Mouse (Mus musculus): ENCODE results near the gene 5730596B20Rik. TPM values are rescaled to one million over a fixed set of nuclear protein-coding genes. Genes with fewer than 3 reads are reported as not detected.

5730596B20Rik gene
- polyA plus RNA-seq, 1 experiment = not detected

- no peak for TF ChIP-seq CTCF (IDR thresholded peaks at IDR 0.05; ENCODE audit: insufficient read depth, low read depth, low read length)
- TF ChIP-seq POLR2A (IDR thresholded peaks at IDR 0.05; ENCODE audit: insufficient read depth, low read depth, low read length) = no peak
- Histone ChIP-seq H3K27ac (ENCODE audit: insufficient read depth, low read depth, low read length) (no peak overlapping the region), H3K4me1 (ENCODE audit: control insufficient read depth, insufficient read depth, low read length) (no peaks in the 10 kb centered on the region), H3K4me3 (ENCODE audit: insufficient read depth, low read depth, low read length) (no peak overlapping the region)
- 6% methylated on average over 13 of the region's 13 CpGs for WGBS
Measured at GRCm38 (mm10) chr6:52211961-52212360, 34.7 kb downstream of the 5730596B20Rik start.

- TF ChIP-seq CTCF (IDR thresholded peaks at IDR 0.05; ENCODE audit: insufficient read depth, low read depth, low read length) = no peak
- TF ChIP-seq POLR2A (IDR thresholded peaks at IDR 0.05; ENCODE audit: insufficient read depth, low read depth, low read length) = no peak
- Histone ChIP-seq H3K4me1 (ENCODE audit: control insufficient read depth, insufficient read depth, low read length) (no peaks in the 10 kb centered on the region), H3K4me3 (ENCODE audit: insufficient read depth, low read depth, low read length) (no peak overlapping the region), H3K27ac (ENCODE audit: insufficient read depth, low read depth, low read length) (no peak overlapping the region)
- 3% methylated on average over 22 of the region's 22 CpGs for WGBS
Measured at GRCm38 (mm10) chr6:52212556-52213118, 35.3 kb downstream of the 5730596B20Rik start.

GRCm38 (mm10) chr6:52213119-52213986, 36.1 kb downstream of the 5730596B20Rik start, which contains the start of the genes Hoxa3 and Gm28308:
Gene Hoxa3, minus strand, starts transcription at chr6:52213336.
Gene Gm28308, minus strand, starts transcription at chr6:52213339.
- 4% methylated on average over 38 of the region's 38 CpGs for WGBS

GRCm38 (mm10) chr6:52214271-52214670, 37.0 kb downstream of the 5730596B20Rik start:
- TF ChIP-seq POLR2A (IDR thresholded peaks at IDR 0.05; ENCODE audit: insufficient read depth, low read depth, low read length) (no peak), CTCF (IDR thresholded peaks at IDR 0.05; ENCODE audit: insufficient read depth, low read depth, low read length) (no peak)
- 18% methylated on average over 5 of the region's 5 CpGs for WGBS
- Histone ChIP-seq H3K27ac (ENCODE audit: insufficient read depth, low read depth, low read length) (no peak overlapping the region), H3K4me3 (ENCODE audit: insufficient read depth, low read depth, low read length) (no peak overlapping the region), H3K4me1 (ENCODE audit: control insufficient read depth, insufficient read depth, low read length) (no peaks in the 10 kb centered on the region)

More at GRCm38 (mm10) chr6:52213119-52213986, 36.1 kb downstream of the 5730596B20Rik start, which contains the start of the genes Hoxa3 and Gm28308:
- no peak within 1 kb of the TSS for H3K4me3 ChIP-seq (ENCODE audit: insufficient read depth, low read depth, low read length)
- no peak within 1 kb of the TSS for H3K27ac ChIP-seq (ENCODE audit: insufficient read depth, low read depth, low read length)
- no peaks in the 10 kb centered on the region for H3K4me1 ChIP-seq (ENCODE audit: control insufficient read depth, insufficient read depth, low read length)
- TF ChIP-seq POLR2A (IDR thresholded peaks at IDR 0.05; ENCODE audit: insufficient read depth, low read depth, low read length) = no peak
- no peak for TF ChIP-seq CTCF (IDR thresholded peaks at IDR 0.05; ENCODE audit: insufficient read depth, low read depth, low read length)

GRCm38 (mm10) chr6:52215070-52215469, 37.8 kb downstream of the 5730596B20Rik start:
- TF ChIP-seq POLR2A (IDR thresholded peaks at IDR 0.05; ENCODE audit: insufficient read depth, low read depth, low read length) = no peak
- TF ChIP-seq CTCF (IDR thresholded peaks at IDR 0.05; ENCODE audit: insufficient read depth, low read depth, low read length) = no peak

GRCm38 (mm10) chr6:52215771-52216535, 38.7 kb downstream of the 5730596B20Rik start:
- 3% methylated on average over 30 of the region's 30 CpGs for WGBS
- TF ChIP-seq POLR2A (IDR thresholded peaks at IDR 0.05; ENCODE audit: insufficient read depth, low read depth, low read length) (no peak), CTCF (IDR thresholded peaks at IDR 0.05; ENCODE audit: insufficient read depth, low read depth, low read length) (no peak)
- H3K4me1 ChIP-seq (ENCODE audit: control insufficient read depth, insufficient read depth, low read length) = no peaks in the 10 kb centered on the region
- H3K4me3 ChIP-seq (ENCODE audit: insufficient read depth, low read depth, low read length) = no peak overlapping the region
- no peak overlapping the region for H3K27ac ChIP-seq (ENCODE audit: insufficient read depth, low read depth, low read length)

More at GRCm38 (mm10) chr6:52215070-52215469, 37.8 kb downstream of the 5730596B20Rik start:
- no peak overlapping the region for H3K4me3 ChIP-seq (ENCODE audit: insufficient read depth, low read depth, low read length)
- H3K4me1 ChIP-seq (ENCODE audit: control insufficient read depth, insufficient read depth, low read length) = no peaks in the 10 kb centered on the region
- H3K27ac ChIP-seq (ENCODE audit: insufficient read depth, low read depth, low read length) = no peak overlapping the region
- WGBS = 11% methylated on average over 3 of the region's 3 CpGs

GRCm38 (mm10) chr6:52216691-52217458, 39.6 kb downstream of the 5730596B20Rik start:
- no peak overlapping the region for H3K4me3 ChIP-seq (ENCODE audit: insufficient read depth, low read depth, low read length)
- H3K27ac ChIP-seq (ENCODE audit: insufficient read depth, low read depth, low read length) = no peak overlapping the region
- peaks cover 6% of the 10 kb centered on the region for H3K4me1 ChIP-seq (ENCODE audit: control insufficient read depth, insufficient read depth, low read length)
- 4% methylated on average over 60 of the region's 60 CpGs for WGBS
- TF ChIP-seq CTCF (IDR thresholded peaks at IDR 0.05; ENCODE audit: insufficient read depth, low read depth, low read length) = no peak
- TF ChIP-seq POLR2A (IDR thresholded peaks at IDR 0.05; ENCODE audit: insufficient read depth, low read depth, low read length) = no peak

GRCm38 (mm10) chr6:52217459-52217768, 40.1 kb downstream of the 5730596B20Rik start:
- H3K4me1 ChIP-seq (ENCODE audit: control insufficient read depth, insufficient read depth, low read length) = peaks cover 6% of the 10 kb centered on the region
- TF ChIP-seq CTCF (IDR thresholded peaks at IDR 0.05; ENCODE audit: insufficient read depth, low read depth, low read length) = no peak
- TF ChIP-seq POLR2A (IDR thresholded peaks at IDR 0.05; ENCODE audit: insufficient read depth, low read depth, low read length) = no peak
- no peak overlapping the region for H3K4me3 ChIP-seq (ENCODE audit: insufficient read depth, low read depth, low read length)
- 2% methylated on average over 25 of the region's 25 CpGs for WGBS
- no peak overlapping the region for H3K27ac ChIP-seq (ENCODE audit: insufficient read depth, low read depth, low read length)

Measured in olfactory bulb, adult 2 months (tissue).